Comparison of ENCODE assay signal across 13 mouse cellular contexts in the genomic region with DNA sequence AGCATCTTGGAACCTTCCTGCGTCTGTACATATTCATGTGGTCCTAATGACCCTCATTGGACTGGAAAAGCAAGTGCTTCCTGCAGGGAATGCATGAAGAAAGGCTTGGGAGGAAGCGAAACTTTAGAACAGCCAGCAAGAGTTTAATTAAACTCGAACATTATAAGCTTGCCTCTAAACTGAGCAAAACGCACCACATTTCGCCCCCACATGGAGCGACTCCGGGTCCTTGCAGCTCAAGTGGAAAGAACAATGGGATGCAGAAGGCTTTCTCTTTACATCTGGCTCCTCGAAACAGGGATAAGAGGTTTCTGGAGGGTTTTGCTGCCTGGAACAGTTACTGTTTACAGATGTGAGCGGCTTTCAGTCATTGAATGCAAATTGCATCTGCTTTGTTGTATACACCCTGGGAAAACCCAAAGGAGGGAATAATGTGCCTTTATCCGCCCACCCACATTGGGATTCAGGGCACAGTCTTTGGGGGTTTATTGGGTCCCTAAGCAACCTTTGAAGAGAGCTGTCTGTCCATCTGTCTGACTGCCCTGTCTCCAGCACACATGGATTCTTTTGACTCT.
DNase-seq lines count a peak whose midpoint lies in the region; ATAC-seq and TF ChIP-seq lines count a peak whose summit lies in the region.
"Had no signal": no experiment of that assay in that cellular context is flagged by ENCODE, and none has a peak within 500 bp of the region (broad histone marks: within the 10 kb centered on the region; RNA-seq: fewer than 3 reads in every experiment).

No protein-coding gene starts in this region.

- no peak overlapping the region for H3K9ac ChIP-seq in forebrain, embryonic 16.5 days (replicated peaks; ENCODE audit: low read depth, low read length)
- H3K9ac ChIP-seq: liver, embryonic 14.5 days had no signal

- H3K27me3 ChIP-seq in forebrain, embryonic 16.5 days (replicated peaks; ENCODE audit: control insufficient read depth, insufficient read depth, low read length), result no peaks in the 10 kb centered on the region
- no peaks in the 10 kb centered on the region for H3K27me3 ChIP-seq in midbrain, embryonic 10.5 days (ENCODE audit: low read depth, poor library complexity, severe bottlenecking)

- peak overlapping the region; percentile 40 for H3K4me2 ChIP-seq in forebrain, embryonic 16.5 days (ENCODE audit: low read length)

- no peaks in the 10 kb centered on the region for H3K9me3 ChIP-seq in forebrain, embryonic 16.5 days (ENCODE audit: control insufficient read depth, low read length)
- peaks cover 6% of the 10 kb centered on the region; the same call in 1 of the 2 replicates for H3K9me3 ChIP-seq in midbrain, embryonic 10.5 days (replicated peaks)

- peaks cover 9% of the 10 kb centered on the region for H3K4me1 ChIP-seq in forebrain, embryonic 16.5 days (replicated peaks; ENCODE audit: control insufficient read depth, insufficient read depth, low read length)
- peaks cover 48% of the 10 kb centered on the region for H3K4me1 ChIP-seq in midbrain, embryonic 10.5 days

- H3K27ac ChIP-seq in forebrain, embryonic 16.5 days (ENCODE audit: low read length), result no peak overlapping the region
- peak overlapping the region; percentile 82 for H3K27ac ChIP-seq in midbrain, embryonic 10.5 days (replicated peaks)
- no peak overlapping the region for H3K27ac ChIP-seq in left cerebral cortex, adult 2 months
- H3K27ac ChIP-seq: liver, embryonic 14.5 days; macrophage had no signal

- intact Hi-C loops in heart, postnatal 10 days (cut with DNase I), result no loop called here
- intact Hi-C loops in left cerebral cortex, adult 2 months (cut with DNase I), result loop anchor here (5.0 kb wide), 1 partner anchor 130 kb away; no protein-coding TSS in a partner anchor

- H3K4me3 ChIP-seq in forebrain, embryonic 16.5 days (replicated peaks; ENCODE audit: low read length), result no peak overlapping the region
- peak overlapping the region; percentile 23 for H3K4me3 ChIP-seq in midbrain, embryonic 10.5 days
- no peak overlapping the region for H3K4me3 ChIP-seq in left cerebral cortex, adult 2 months

- peak; percentile 4 for DNase-seq in right cerebral cortex, adult 18-20 months
- no peak for DNase-seq in right cerebral cortex, postnatal 14 days
- DNase-seq in midbrain, embryonic 10.5 days (ENCODE audit: low spot score), result peak; percentile 58
- no peak for DNase-seq in heart, postnatal 10 days
- DNase-seq in left cerebral cortex, adult 2 months (ENCODE audit: extremely low spot score in 1 of 2, low spot score in 2 of 2), result no peak
- DNase-seq: cerebellum, adult 2 months; heart, adult 18-20 months; kidney, postnatal 25 days; spleen, adult 18-20 months had no signal

- TF ChIP-seq CTCF in left cerebral cortex, adult 2 months (IDR thresholded peaks at IDR 0.05), result no peak

- peak; percentile 59 for ATAC-seq in forebrain, embryonic 16.5 days
- ATAC-seq in cerebellum, adult (ENCODE audit: insufficient number of reproducible peaks, low FRiP score, low TSS enrichment), result no peak

- 6% methylated on average over 10 of the region's 10 CpGs for WGBS in forebrain, embryonic 16.5 days
- 19% methylated on average over 10 of the region's 10 CpGs for WGBS in midbrain, embryonic 10.5 days

- H3K36me3 ChIP-seq in forebrain, embryonic 16.5 days (ENCODE audit: control insufficient read depth, insufficient read depth), result no peaks in the 10 kb centered on the region
- peaks cover 5% of the 10 kb centered on the region; the same call in 1 of the 2 replicates for H3K36me3 ChIP-seq in midbrain, embryonic 10.5 days

Comparison
In these comparisons a context has a peak if more than half of its experiments do, and no peak if none do; other contexts are left out.
1. DNase-seq: peak in right cerebral cortex, adult 18-20 months (single experiment) and midbrain, embryonic 10.5 days (single experiment); none in right cerebral cortex, postnatal 14 days (single experiment), heart, postnatal 10 days (0 of 2) and left cerebral cortex, adult 2 months (0 of 2).